Mouse (Mus musculus): ENCODE results near the gene Olfr859. TPM values are rescaled to one million over a fixed set of nuclear protein-coding genes. Genes with fewer than 3 reads are reported as not detected.
"Not testable (repeated sequence)": the region's sequence is repeated elsewhere in the genome, so short reads cannot be mapped to it uniquely, and the experiment has no call there.

The Olfr859 gene
- polyA plus RNA-seq (2014; fragmentation: Nextera tagmentation; extraction: Ambion mirVana), result not detected in 2 replicates

DNA sequence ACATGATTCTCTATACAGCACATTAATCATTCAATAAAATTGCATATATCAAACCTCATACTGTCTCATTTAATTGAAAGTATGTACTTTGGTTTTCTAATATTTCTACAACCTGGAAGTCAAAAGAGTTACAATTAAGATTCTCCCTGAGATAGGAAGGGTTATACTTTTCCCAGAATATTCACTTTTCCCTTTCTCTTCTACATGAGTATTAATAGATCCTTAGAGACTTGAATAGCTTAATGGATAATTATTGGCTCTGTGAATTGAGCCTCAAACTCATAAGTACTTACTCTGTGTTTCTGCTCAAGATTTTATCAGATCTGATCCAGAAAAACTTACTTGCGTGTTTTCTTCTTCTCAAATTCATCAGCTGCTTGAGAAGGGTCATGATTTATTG lies at the start of gene Olfr859:
Olfr859 (plus strand) TSS at position 301 of the 400 bp plus-strand sequence.
- 63% methylated on average over 1 of the region's 1 CpGs for WGBS
- H3K4me2 ChIP-seq (ENCODE audit: low read length); H3K9ac ChIP-seq (ENCODE audit: low read length); ATAC-seq (ENCODE audit: insufficient number of reproducible peaks, insufficient read depth, low FRiP score, low read depth); H3K9me3 ChIP-seq (ENCODE audit: control insufficient read depth, low read length); H3K4me1 ChIP-seq (ENCODE audit: control insufficient read depth in 2 of 2, insufficient read depth in 2 of 2, low read length in 2 of 2); H3K27me3 ChIP-seq (ENCODE audit: control insufficient read depth, insufficient read depth, low read length); H3K27ac ChIP-seq (replicated peaks in 1 of 2; ENCODE audit: control insufficient read depth in 1 of 2, insufficient read depth in 1 of 2, low read depth in 2 of 2, low read length in 2 of 2); H3K4me3 ChIP-seq (ENCODE audit: control insufficient read depth in 1 of 2, insufficient read depth in 1 of 2, low read depth in 1 of 2, low read length in 2 of 2); H3K36me3 ChIP-seq (ENCODE audit: control insufficient read depth, insufficient read depth, low read length): not testable (repeated sequence)

DNA sequence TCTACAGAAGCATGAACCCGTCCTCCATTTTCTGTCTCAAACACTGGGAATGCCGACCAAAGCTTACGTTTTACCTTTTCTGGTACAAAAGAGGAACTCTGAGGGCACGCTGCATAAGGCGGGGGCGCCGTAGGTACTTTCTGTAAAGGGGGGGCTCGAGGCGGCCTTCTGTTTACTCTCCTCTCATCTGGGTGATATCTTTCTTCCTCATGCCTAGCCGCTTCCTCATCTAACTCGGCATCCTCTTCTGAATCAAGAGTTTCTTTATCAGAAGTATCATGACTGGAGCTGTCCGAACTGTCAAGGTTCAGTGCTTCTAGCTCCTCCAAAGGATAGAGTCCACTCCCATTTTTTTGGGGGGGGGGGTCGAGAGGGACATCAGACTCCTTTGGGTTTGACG lies 35.6 kb upstream of the Olfr859 start:
- Histone ChIP-seq H3K27ac (replicated peaks in 1 of 2; ENCODE audit: control insufficient read depth in 1 of 2, insufficient read depth in 1 of 2, low read depth in 2 of 2, low read length in 2 of 2) (no peak overlapping the region), H3K4me3 (ENCODE audit: control insufficient read depth in 1 of 2, insufficient read depth in 1 of 2, low read depth in 1 of 2, low read length in 2 of 2) (no peak overlapping the region), H3K9me3 (ENCODE audit: control insufficient read depth, low read length) (peaks cover 28% of the 10 kb centered on the region), H3K4me2 (ENCODE audit: low read length) (no peak overlapping the region), H3K27me3 (ENCODE audit: control insufficient read depth, insufficient read depth, low read length) (no peaks in the 10 kb centered on the region), H3K4me1 (ENCODE audit: control insufficient read depth in 2 of 2, insufficient read depth in 2 of 2, low read length in 2 of 2) (no peaks in the 10 kb centered on the region), H3K9ac (ENCODE audit: low read length) (no peak overlapping the region), H3K36me3 (ENCODE audit: control insufficient read depth, insufficient read depth, low read length) (no peaks in the 10 kb centered on the region)
- no peak for ATAC-seq (ENCODE audit: insufficient number of reproducible peaks, insufficient read depth, low FRiP score, low read depth)
- WGBS, result 78% methylated on average over 14 of the region's 14 CpGs

DNA sequence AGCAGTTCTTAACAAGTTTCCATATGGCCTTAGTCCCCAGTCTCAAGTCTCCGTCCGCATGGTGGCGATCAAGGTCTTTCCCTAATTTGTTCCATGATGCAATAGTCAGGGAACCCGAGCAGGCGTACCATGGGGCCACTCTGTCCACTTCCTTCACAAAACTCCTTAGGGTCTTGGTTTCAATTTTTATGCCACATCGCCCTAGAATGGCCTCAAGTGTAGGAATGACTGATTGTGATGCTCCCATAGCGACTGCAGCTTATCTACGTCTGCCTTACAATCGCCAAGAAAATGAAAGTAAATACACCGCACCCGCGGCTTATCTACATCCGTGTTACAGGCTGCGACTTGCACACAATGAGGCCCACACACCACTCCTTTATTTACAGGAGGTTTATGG lies 35.0 kb upstream of the Olfr859 start:
- Histone ChIP-seq H3K27ac (replicated peaks in 1 of 2; ENCODE audit: control insufficient read depth in 1 of 2, insufficient read depth in 1 of 2, low read depth in 2 of 2, low read length in 2 of 2) (no peak overlapping the region), H3K9me3 (ENCODE audit: control insufficient read depth, low read length) (peaks cover 22% of the 10 kb centered on the region)
- ATAC-seq (ENCODE audit: insufficient number of reproducible peaks, insufficient read depth, low FRiP score, low read depth), result no peak

DNA sequence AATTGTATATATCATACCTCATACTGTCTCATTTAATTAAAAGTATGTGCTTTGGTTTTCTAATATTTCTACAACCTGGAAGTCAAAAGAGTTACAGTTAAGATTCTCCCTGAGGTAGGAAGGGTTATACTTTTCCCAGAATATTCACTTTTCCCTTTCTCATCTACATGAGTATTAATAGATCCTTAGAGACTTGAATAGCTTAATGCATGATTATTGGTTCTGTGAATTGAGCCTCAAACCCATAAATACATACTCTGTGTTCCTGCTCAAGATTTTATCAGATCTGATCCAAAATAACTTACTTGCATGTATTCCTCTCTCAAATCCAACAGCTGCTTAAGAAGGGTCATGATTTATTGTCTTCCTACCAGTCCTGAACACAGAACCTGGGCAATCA lies 24.7 kb upstream of the Olfr859 start, which contains the start of gene Olfr58:
Olfr58 (plus strand) TSS at position 301 of the 400 bp plus-strand sequence.
- H3K27me3 ChIP-seq (ENCODE audit: control insufficient read depth, insufficient read depth, low read length), result no peaks in the 10 kb centered on the region
- H3K9me3 ChIP-seq (ENCODE audit: control insufficient read depth, low read length), result no peaks in the 10 kb centered on the region
- H3K4me3 ChIP-seq (ENCODE audit: control insufficient read depth in 1 of 2, insufficient read depth in 1 of 2, low read depth in 1 of 2, low read length in 2 of 2), result no peak within 1 kb of the TSS
- no peak within 1 kb of the TSS for H3K4me2 ChIP-seq (ENCODE audit: low read length)
- H3K4me1 ChIP-seq (ENCODE audit: control insufficient read depth in 2 of 2, insufficient read depth in 2 of 2, low read length in 2 of 2), result no peaks in the 10 kb centered on the region
- H3K27ac ChIP-seq (replicated peaks in 1 of 2; ENCODE audit: control insufficient read depth in 1 of 2, insufficient read depth in 1 of 2, low read depth in 2 of 2, low read length in 2 of 2), result no peak within 1 kb of the TSS
- ATAC-seq (ENCODE audit: insufficient number of reproducible peaks, insufficient read depth, low FRiP score, low read depth), result no peak
- H3K36me3 ChIP-seq (ENCODE audit: control insufficient read depth, insufficient read depth, low read length), result no peaks in the 10 kb centered on the region
- no peak within 1 kb of the TSS for H3K9ac ChIP-seq (ENCODE audit: low read length)

More for the DNA sequence above, 35.0 kb upstream of the Olfr859 start:
- H3K27me3 ChIP-seq (ENCODE audit: control insufficient read depth, insufficient read depth, low read length), result no peaks in the 10 kb centered on the region
- H3K36me3 ChIP-seq (ENCODE audit: control insufficient read depth, insufficient read depth, low read length), result no peaks in the 10 kb centered on the region
- H3K4me1 ChIP-seq (ENCODE audit: control insufficient read depth in 2 of 2, insufficient read depth in 2 of 2, low read length in 2 of 2), result no peaks in the 10 kb centered on the region
- no peak overlapping the region for H3K9ac ChIP-seq (ENCODE audit: low read length)
- no peak overlapping the region for H3K4me2 ChIP-seq (ENCODE audit: low read length)
- 87% methylated on average over 14 of the region's 14 CpGs for WGBS
- H3K4me3 ChIP-seq (ENCODE audit: control insufficient read depth in 1 of 2, insufficient read depth in 1 of 2, low read depth in 1 of 2, low read length in 2 of 2), result no peak overlapping the region

DNA sequence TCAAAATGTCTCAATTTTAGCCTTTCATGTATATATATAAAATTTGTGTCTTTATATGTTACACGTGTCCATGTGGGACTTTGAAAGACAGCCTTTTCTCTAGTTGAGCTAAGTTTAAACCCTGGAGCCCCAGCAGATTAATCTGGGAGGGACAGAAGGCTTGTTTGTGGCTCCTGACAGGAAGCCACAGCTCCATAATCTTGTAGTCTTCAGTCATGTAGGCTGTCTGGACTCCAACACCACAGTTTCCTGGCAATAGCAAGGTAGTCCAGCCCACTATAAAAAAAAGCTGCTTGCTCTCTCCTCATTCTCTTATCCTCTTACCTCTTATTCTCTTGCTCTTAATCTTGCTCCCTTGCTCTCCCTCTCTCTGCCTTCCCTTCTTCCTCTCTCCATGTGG lies 1.7 kb upstream of the Olfr859 start:
- Histone ChIP-seq H3K4me3 (ENCODE audit: control insufficient read depth in 1 of 2, insufficient read depth in 1 of 2, low read depth in 1 of 2, low read length in 2 of 2) (no peak overlapping the region), H3K4me1 (ENCODE audit: control insufficient read depth in 2 of 2, insufficient read depth in 2 of 2, low read length in 2 of 2) (no peaks in the 10 kb centered on the region), H3K36me3 (ENCODE audit: control insufficient read depth, insufficient read depth, low read length) (no peaks in the 10 kb centered on the region), H3K9ac (ENCODE audit: low read length) (no peak overlapping the region), H3K4me2 (ENCODE audit: low read length) (no peak overlapping the region), H3K27ac (replicated peaks in 1 of 2; ENCODE audit: control insufficient read depth in 1 of 2, insufficient read depth in 1 of 2, low read depth in 2 of 2, low read length in 2 of 2) (no peak overlapping the region), H3K9me3 (ENCODE audit: control insufficient read depth, low read length) (peaks cover 3% of the 10 kb centered on the region; the same call in 1 of the 2 replicates), H3K27me3 (ENCODE audit: control insufficient read depth, insufficient read depth, low read length) (no peaks in the 10 kb centered on the region)
- WGBS, result 51% methylated on average over 1 of the region's 1 CpGs
- ATAC-seq (ENCODE audit: insufficient number of reproducible peaks, insufficient read depth, low FRiP score, low read depth), result no peak

DNA sequence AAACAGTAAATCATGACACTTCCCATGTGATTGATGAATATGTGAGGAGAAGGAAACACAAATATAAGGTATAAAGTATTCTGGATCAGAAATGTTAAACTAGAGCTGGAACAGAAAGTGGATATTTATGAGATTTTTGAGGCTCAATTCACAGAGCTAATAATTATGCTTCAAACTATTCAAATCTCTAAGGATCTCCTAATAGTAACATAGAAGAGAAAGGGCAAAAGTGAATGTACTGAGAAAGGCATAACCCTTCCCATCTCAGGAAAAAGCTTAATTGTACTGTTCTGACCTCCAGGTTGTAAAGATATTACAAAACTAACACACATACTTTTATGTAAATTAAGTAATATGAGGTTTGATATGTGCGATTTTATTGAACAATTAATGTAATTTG lies 44.9 kb downstream of the Olfr859 start, which contains the start of gene Olfr860:
Olfr860 (minus strand) TSS at position 101 of the 400 bp plus-strand sequence.
- no peaks in the 10 kb centered on the region for H3K4me1 ChIP-seq (ENCODE audit: control insufficient read depth in 2 of 2, insufficient read depth in 2 of 2, low read length in 2 of 2)
- WGBS, result 65% methylated on average over 1 of the region's 1 CpGs
- no peaks in the 10 kb centered on the region for H3K27me3 ChIP-seq (ENCODE audit: control insufficient read depth, insufficient read depth, low read length)
- no peak within 1 kb of the TSS for H3K4me3 ChIP-seq (ENCODE audit: control insufficient read depth in 1 of 2, insufficient read depth in 1 of 2, low read depth in 1 of 2, low read length in 2 of 2)
- no peak within 1 kb of the TSS for H3K9ac ChIP-seq (ENCODE audit: low read length)
- no peak for ATAC-seq (ENCODE audit: insufficient number of reproducible peaks, insufficient read depth, low FRiP score, low read depth)
- no peak within 1 kb of the TSS for H3K4me2 ChIP-seq (ENCODE audit: low read length)
- H3K36me3 ChIP-seq (ENCODE audit: control insufficient read depth, insufficient read depth, low read length), result no peaks in the 10 kb centered on the region
- no peak within 1 kb of the TSS for H3K27ac ChIP-seq (replicated peaks in 1 of 2; ENCODE audit: control insufficient read depth in 1 of 2, insufficient read depth in 1 of 2, low read depth in 2 of 2, low read length in 2 of 2)
- 0 out of 2 replicates have a peak, but pooled peaks cover 4% of the 10 kb centered on the region for H3K9me3 ChIP-seq (ENCODE audit: control insufficient read depth, low read length)

Other genes with a start within 250 kb of the Olfr859 start
- gene Olfr854, start 237.5 kb upstream of the Olfr859 start, polyA plus RNA-seq (2014; fragmentation: Nextera tagmentation; extraction: Ambion mirVana), result not detected in 2 replicates
- gene Olfr855, start 222.3 kb upstream of the Olfr859 start, polyA plus RNA-seq (2014; fragmentation: Nextera tagmentation; extraction: Ambion mirVana), result not detected in 2 replicates
- gene Zfp317, start 182.8 kb upstream of the Olfr859 start, polyA plus RNA-seq (2014; fragmentation: Nextera tagmentation; extraction: Ambion mirVana), result 20.6 and 21.0 TPM in 2 replicates
- gene Olfr857, start 95.5 kb upstream of the Olfr859 start, polyA plus RNA-seq (2014; fragmentation: Nextera tagmentation; extraction: Ambion mirVana), result not detected in 2 replicates
- not detected in 2 replicates for gene Olfr58, start 24.6 kb upstream of the Olfr859 start, polyA plus RNA-seq (2014; fragmentation: Nextera tagmentation; extraction: Ambion mirVana)
- gene Olfr860, start 44.8 kb downstream of the Olfr859 start, polyA plus RNA-seq (2014; fragmentation: Nextera tagmentation; extraction: Ambion mirVana), result not detected in 2 replicates
- not detected in 2 replicates for gene Olfr862, start 83.1 kb downstream of the Olfr859 start, polyA plus RNA-seq (2014; fragmentation: Nextera tagmentation; extraction: Ambion mirVana)
- gene Olfr77, start 112.0 kb downstream of the Olfr859 start, polyA plus RNA-seq (2014; fragmentation: Nextera tagmentation; extraction: Ambion mirVana), result 0.24 and 0.27 TPM in 2 replicates
- gene Olfr866, start 223.1 kb downstream of the Olfr859 start, polyA plus RNA-seq (2014; fragmentation: Nextera tagmentation; extraction: Ambion mirVana), result not detected in 2 replicates

All from heart, embryonic 14.5 days (tissue).